Mouse (Mus musculus): ENCODE data around the gene Fbxo2. TPM values are rescaled to one million over a fixed set of nuclear protein-coding genes. Genes with fewer than 3 reads are reported as not detected.
A peak's percentile ranks its signal among the peaks of the same experiment; 100 is the strongest.

The Fbxo2 gene
- polyA plus RNA-seq, 2 experiments, result 0.04 to 0.08 TPM

DNA sequence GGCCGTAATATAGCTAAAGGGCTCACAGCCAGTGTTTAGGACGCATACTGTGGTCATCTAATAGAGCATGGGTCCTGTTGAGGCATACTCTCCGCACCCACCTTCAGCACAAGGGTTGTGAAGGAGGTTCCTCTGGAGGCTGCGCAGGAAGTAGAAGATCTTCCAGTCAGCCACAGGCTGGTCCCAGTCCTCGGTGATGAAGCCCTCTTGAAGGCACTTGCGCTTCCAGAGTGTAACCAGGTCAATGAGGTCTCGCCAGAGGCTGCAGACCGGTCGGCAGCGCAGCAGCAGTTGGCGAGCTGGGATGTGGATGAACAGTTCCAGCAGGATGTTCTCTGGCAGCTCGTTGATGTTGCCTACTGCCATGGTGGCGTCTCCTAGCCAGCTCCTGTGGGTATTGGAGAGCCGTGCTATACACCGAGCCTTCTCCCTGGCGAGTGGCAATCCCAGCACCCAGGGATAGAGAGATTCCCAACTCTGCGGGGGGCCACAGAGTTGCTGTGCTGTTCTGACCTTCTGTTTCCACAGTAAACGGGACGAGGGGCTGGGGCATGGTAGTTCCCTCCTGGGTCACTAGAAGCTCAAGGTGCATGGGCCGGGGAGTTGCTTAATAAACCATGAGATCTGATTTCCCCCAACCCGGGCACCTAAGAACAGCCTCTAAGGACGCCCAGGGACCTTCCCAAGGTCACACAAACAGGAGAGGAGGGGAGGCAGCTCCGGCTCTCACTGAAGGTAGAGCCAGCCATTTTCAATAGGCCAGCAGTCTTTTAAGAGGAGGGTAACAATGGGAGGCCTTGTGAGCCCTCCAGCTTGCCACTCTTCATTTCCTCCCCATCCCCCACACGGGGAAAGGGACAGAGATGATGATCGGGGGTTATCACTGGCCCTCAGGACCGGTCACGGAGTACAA is 1.7 kb upstream of the Fbxo2 start:
- peaks cover 43% of the 10 kb centered on the region for H3K27me3 ChIP-seq (ENCODE audit: control insufficient read depth, insufficient read depth, low read length)
- no peak for ATAC-seq (ENCODE audit: insufficient read depth)
- peak overlapping the region; percentile 79 for H3K4me2 ChIP-seq (ENCODE audit: low read depth)
- WGBS (ENCODE audit: insufficient replicate concordance), result 44% methylated on average over 27 of the region's 27 CpGs
- no peaks in the 10 kb centered on the region for H3K9me3 ChIP-seq (ENCODE audit: control insufficient read depth, low read length)
- TF ChIP-seq EP300 (IDR thresholded peaks at IDR 0.05; ENCODE audit: low read depth) (no peak), CTCF (IDR thresholded peaks at IDR 0.05; ENCODE audit: low read depth) (no peak)
- H3K36me3 ChIP-seq (replicated peaks; ENCODE audit: control insufficient read depth, insufficient read depth, low read depth), result no peaks in the 10 kb centered on the region
- no peak overlapping the region for H3K27ac ChIP-seq
- no peak for DNase-seq (ENCODE audit: low read depth in 3 of 3, low spot score in 3 of 3)
- peak overlapping the region; percentile 41 to 52 for H3K4me3 ChIP-seq (ENCODE audit: insufficient read depth in 1 of 2, low read depth in 2 of 2, low read length in 2 of 2)
- peak overlapping the region; percentile 32 for H3K9ac ChIP-seq (replicated peaks)
- peaks cover 4 to 5% of the 10 kb centered on the region in 2 experiments; a peak in 1 of 4 replicates for H3K4me1 ChIP-seq (replicated peaks; ENCODE audit: control insufficient read depth in 2 of 2, insufficient read depth in 2 of 2, low read length in 1 of 2)

DNA sequence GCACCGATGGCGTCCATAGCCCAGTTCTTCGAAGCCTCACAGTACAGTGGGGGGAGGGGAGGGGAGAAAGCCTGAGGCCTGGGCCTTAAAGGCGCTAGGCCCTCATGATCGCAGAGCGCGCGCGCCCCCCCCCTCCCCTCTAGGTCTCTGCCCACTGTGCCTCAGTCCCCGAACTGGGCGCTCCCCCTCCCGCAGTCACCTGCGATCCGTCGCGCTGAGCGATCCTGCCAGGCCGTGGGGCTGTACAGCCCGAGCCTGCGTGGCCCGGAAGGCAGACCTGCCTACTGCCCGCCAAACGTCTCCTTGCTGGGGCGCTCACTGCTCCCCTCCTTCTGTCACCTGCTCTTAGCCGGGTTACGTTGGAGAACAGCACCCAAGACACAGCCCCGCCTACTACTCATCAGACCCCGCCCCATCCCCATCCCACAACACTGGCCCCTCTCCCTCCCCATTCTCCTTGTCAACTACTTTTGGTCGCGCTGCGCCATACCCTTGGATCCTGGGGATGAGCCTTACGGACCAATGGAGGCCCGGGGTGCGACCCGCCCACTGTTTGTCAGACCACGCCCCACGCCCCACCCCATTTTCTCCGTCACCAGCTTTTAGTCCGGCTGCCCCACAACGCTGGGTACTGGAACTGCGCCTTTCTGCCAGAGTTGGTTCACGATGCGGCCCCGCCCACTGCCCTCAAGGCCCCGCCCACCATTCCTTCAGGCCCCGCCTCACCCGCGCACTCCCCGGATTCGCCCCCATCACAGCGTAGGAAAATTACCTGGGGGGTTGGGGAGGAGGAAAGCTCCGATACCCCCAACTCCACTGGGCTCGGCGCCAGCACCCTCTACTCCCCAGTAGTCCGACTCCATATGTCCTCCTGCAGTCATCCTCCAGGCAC is 631 bp upstream of the Fbxo2 start:
- peaks cover 54% of the 10 kb centered on the region for H3K27me3 ChIP-seq (ENCODE audit: control insufficient read depth, insufficient read depth, low read length)
- H3K4me3 ChIP-seq (ENCODE audit: insufficient read depth in 1 of 2, low read depth in 2 of 2, low read length in 2 of 2), result peak overlapping the region; percentile 52 to 69
- no peaks in the 10 kb centered on the region for H3K9me3 ChIP-seq (ENCODE audit: control insufficient read depth, low read length)
- ATAC-seq (ENCODE audit: insufficient read depth), result peak; percentile 87
- H3K36me3 ChIP-seq (replicated peaks; ENCODE audit: control insufficient read depth, insufficient read depth, low read depth), result no peaks in the 10 kb centered on the region
- no peak overlapping the region for H3K27ac ChIP-seq
- H3K4me1 ChIP-seq (replicated peaks; ENCODE audit: control insufficient read depth in 2 of 2, insufficient read depth in 2 of 2, low read length in 1 of 2), result peaks cover 4 to 5% of the 10 kb centered on the region in 2 experiments; a peak in 1 of 4 replicates
- H3K4me2 ChIP-seq (ENCODE audit: low read depth), result peak overlapping the region; percentile 79
- H3K9ac ChIP-seq (replicated peaks), result peak overlapping the region; percentile 32
- TF ChIP-seq CTCF (IDR thresholded peaks at IDR 0.05; ENCODE audit: low read depth), result peak; percentile 43
- no peak for TF ChIP-seq EP300 (IDR thresholded peaks at IDR 0.05; ENCODE audit: low read depth)
- DNase-seq (ENCODE audit: low read depth in 3 of 3, low spot score in 3 of 3), result peak; percentile 52 to 81 (median 55)
- WGBS (ENCODE audit: insufficient replicate concordance), result under 1% methylated on average over 51 of the region's 55 CpGs

DNA sequence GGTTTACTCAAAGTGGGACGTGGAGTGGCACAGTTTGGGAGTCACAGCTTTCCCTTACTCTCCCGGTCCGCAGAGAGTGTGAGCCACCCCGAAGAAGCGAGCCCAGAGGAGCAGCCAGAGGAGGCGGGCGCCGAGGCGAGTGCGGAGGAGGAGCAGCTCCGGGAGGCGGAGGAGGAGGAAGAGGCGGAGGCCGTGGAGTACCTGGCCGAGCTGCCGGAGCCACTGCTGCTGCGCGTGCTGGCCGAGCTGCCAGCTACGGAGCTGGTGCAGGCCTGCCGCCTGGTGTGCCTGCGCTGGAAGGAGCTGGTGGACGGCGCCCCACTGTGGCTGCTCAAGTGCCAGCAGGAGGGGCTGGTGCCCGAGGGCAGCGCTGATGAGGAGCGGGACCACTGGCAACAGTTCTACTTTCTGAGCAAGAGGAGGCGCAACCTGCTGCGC is 3.6 kb downstream of the Fbxo2 start:
- Histone ChIP-seq H3K4me3 (ENCODE audit: insufficient read depth in 1 of 2, low read depth in 2 of 2, low read length in 2 of 2) (no peak overlapping the region), H3K27ac (no peak overlapping the region), H3K9ac (replicated peaks) (no peak overlapping the region), H3K27me3 (ENCODE audit: control insufficient read depth, insufficient read depth, low read length) (peaks cover 70% of the 10 kb centered on the region), H3K4me2 (ENCODE audit: low read depth) (no peak overlapping the region; the same call in 1 of the 2 replicates), H3K4me1 (replicated peaks; ENCODE audit: control insufficient read depth in 2 of 2, insufficient read depth in 2 of 2, low read length in 1 of 2) (peaks cover 3 to 4% of the 10 kb centered on the region in 2 experiments; a peak in 1 of 4 replicates), H3K36me3 (replicated peaks; ENCODE audit: control insufficient read depth, insufficient read depth, low read depth) (no peaks in the 10 kb centered on the region), H3K9me3 (ENCODE audit: control insufficient read depth, low read length) (no peaks in the 10 kb centered on the region)
- WGBS (ENCODE audit: insufficient replicate concordance), result 1% methylated on average over 29 of the region's 29 CpGs
- no peak for ATAC-seq (ENCODE audit: insufficient read depth)
- DNase-seq (ENCODE audit: low read depth in 3 of 3, low spot score in 3 of 3), result no peak
- TF ChIP-seq CTCF (IDR thresholded peaks at IDR 0.05; ENCODE audit: low read depth) (peak; percentile 78), EP300 (IDR thresholded peaks at IDR 0.05; ENCODE audit: low read depth) (no peak)

DNA sequence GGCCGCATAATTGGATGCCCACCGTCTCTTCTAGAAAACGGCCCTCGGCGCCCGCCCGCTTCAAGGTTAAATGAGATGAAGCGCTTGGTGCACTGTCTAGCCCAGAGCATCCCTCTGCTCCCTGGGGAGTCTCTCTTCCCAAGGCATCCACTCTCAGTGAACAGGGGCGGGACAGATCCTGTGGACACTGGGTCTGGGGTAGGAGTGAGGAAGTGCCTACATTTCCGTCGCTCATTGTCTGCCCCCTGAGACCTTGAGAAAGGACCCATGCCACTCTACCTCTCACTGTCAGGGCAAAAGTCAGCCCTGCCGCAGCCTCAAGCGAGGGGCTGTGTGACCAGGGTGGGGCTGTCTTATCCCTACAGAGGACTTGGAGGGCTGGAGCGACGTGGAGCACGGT is 4.0 kb downstream of the Fbxo2 start:
- H3K4me1 ChIP-seq (replicated peaks; ENCODE audit: control insufficient read depth in 2 of 2, insufficient read depth in 2 of 2, low read length in 1 of 2), result 0 out of 4 replicates have a peak, but pooled peaks cover 1 to 2% of the 10 kb centered on the region in 2 experiments
- no peak for ATAC-seq (ENCODE audit: insufficient read depth)
- H3K4me3 ChIP-seq (ENCODE audit: insufficient read depth in 1 of 2, low read depth in 2 of 2, low read length in 2 of 2), result no peak overlapping the region
- TF ChIP-seq EP300 (IDR thresholded peaks at IDR 0.05; ENCODE audit: low read depth) (no peak), CTCF (IDR thresholded peaks at IDR 0.05; ENCODE audit: low read depth) (no peak)
- H3K9ac ChIP-seq (replicated peaks), result no peak overlapping the region
- H3K9me3 ChIP-seq (ENCODE audit: control insufficient read depth, low read length), result no peaks in the 10 kb centered on the region
- no peak overlapping the region for H3K4me2 ChIP-seq (ENCODE audit: low read depth)
- peaks cover 70% of the 10 kb centered on the region for H3K27me3 ChIP-seq (ENCODE audit: control insufficient read depth, insufficient read depth, low read length)
- no peak overlapping the region for H3K27ac ChIP-seq
- no peaks in the 10 kb centered on the region for H3K36me3 ChIP-seq (replicated peaks; ENCODE audit: control insufficient read depth, insufficient read depth, low read depth)
- WGBS (ENCODE audit: insufficient replicate concordance), result 4% methylated on average over 16 of the region's 16 CpGs
- DNase-seq (ENCODE audit: low read depth in 3 of 3, low spot score in 3 of 3), result no peak

All from liver, embryonic 14.5 days (tissue).